Mouse (Mus musculus) neural tube, embryonic 12.5 days (tissue): ENCODE results near the gene Rdx. TPM values are rescaled to one million over a fixed set of nuclear protein-coding genes. Genes with fewer than 3 reads are reported as not detected.

Source experiments
- ATAC-seq: fragments of 200-750 bp; cut with Nextera tagmentation; 2 replicates; pipeline ENCODE4 v1.8.0; 2017; ENCODE audit warnings: low read depth, mild to moderate bottlenecking, moderate TSS enrichment, moderate library complexity; ENCODE audit not compliant: low FRiP score
- H3K27ac ChIP-seq: fragments of 300-500 bp; sonication (generic); 2 replicates; pipeline ENCODE4 v1.5.1; 2016
- H3K27me3 ChIP-seq: fragments of 300-500 bp; sonication (generic); replicated peaks from 2 replicates; pipeline ENCODE4 v1.6.1; 2016; ENCODE audit warnings: mild to moderate bottlenecking
- H3K36me3 ChIP-seq: fragments of 300-500 bp; sonication (generic); 2 replicates; pipeline ENCODE4 v1.6.1; 2016; ENCODE audit warnings: mild to moderate bottlenecking
- H3K4me1 ChIP-seq: fragments of 300-500 bp; sonication (generic); 2 replicates; pipeline ENCODE4 v1.6.1; 2016
- H3K4me2 ChIP-seq: fragments of 300-500 bp; sonication (generic); replicated peaks from 2 replicates; pipeline ENCODE4 v1.6.1; 2016; ENCODE audit warnings: mild to moderate bottlenecking
- H3K4me3 ChIP-seq: fragments of 300-500 bp; sonication (generic); 2 replicates; pipeline ENCODE4 v1.5.1; 2016
- H3K9ac ChIP-seq: fragments of 300-500 bp; sonication (generic); 2 replicates; pipeline ENCODE4 v1.6.1; 2016; ENCODE audit warnings: mild to moderate bottlenecking
- H3K9me3 ChIP-seq: fragments of 300-500 bp; sonication (generic); 2 replicates; pipeline ENCODE4 v1.6.1; 2016; ENCODE audit warnings: mild to moderate bottlenecking
- whole genome bisulfite sequencing: fragments of 180-500 bp; shearing (Covaris S2); methylation state at CpG from one replicate; pipeline ENCODE4 v1.1.7; 2016; 5-methylcytosine and 5-hydroxymethylcytosine counted together
- polyA plus RNA-seq: library from polyadenylated mRNA; unstranded; fragments of >200 nt; fragmentation: Nextera tagmentation; extraction: Ambion mirVana; gene quantifications from 2 replicates; pipeline ENCODE4 v1.2.1, GENCODE M21; 2016

The Rdx gene
- polyA plus RNA-seq, 1 experiment from 2014 or later = 133 TPM

GRCm38 (mm10) chr9:52097386-52097785, 50.4 kb downstream of the Rdx start:
- no peak overlapping the region for H3K4me3 ChIP-seq
- H3K27ac ChIP-seq = no peak overlapping the region
- H3K9ac ChIP-seq = no peak overlapping the region
- H3K4me2 ChIP-seq = no peak overlapping the region
- H3K36me3 ChIP-seq = no peaks in the 10 kb centered on the region
- no peaks in the 10 kb centered on the region for H3K9me3 ChIP-seq
- no peaks in the 10 kb centered on the region for H3K4me1 ChIP-seq
- WGBS = 35% methylated on average over 1 of the region's 1 CpGs
- no peak for ATAC-seq
- no peaks in the 10 kb centered on the region for H3K27me3 ChIP-seq

- no peaks in the 10 kb centered on the region for H3K36me3 ChIP-seq
- H3K27ac ChIP-seq = no peak overlapping the region
- H3K9ac ChIP-seq = no peak overlapping the region
- H3K4me1 ChIP-seq = no peaks in the 10 kb centered on the region
- no peaks in the 10 kb centered on the region for H3K27me3 ChIP-seq
- no peak overlapping the region for H3K4me2 ChIP-seq
- WGBS = 3% methylated on average over 7 of the region's 7 CpGs
- H3K4me3 ChIP-seq = no peak overlapping the region
- ATAC-seq = peak; percentile 77; the same call in 1 of the 2 replicates
- no peaks in the 10 kb centered on the region for H3K9me3 ChIP-seq
Measured at GRCm38 (mm10) chr9:52098600-52098999, 51.6 kb downstream of the Rdx start.

- H3K4me3 ChIP-seq = no peak overlapping the region
- H3K27me3 ChIP-seq = no peaks in the 10 kb centered on the region
- no peak overlapping the region for H3K4me2 ChIP-seq
- no peak for ATAC-seq
- no peaks in the 10 kb centered on the region for H3K4me1 ChIP-seq
- H3K36me3 ChIP-seq = no peaks in the 10 kb centered on the region
- WGBS = 90% methylated on average over 14 of the region's 14 CpGs
- H3K9me3 ChIP-seq = no peaks in the 10 kb centered on the region
- H3K27ac ChIP-seq = no peak overlapping the region
- no peak overlapping the region for H3K9ac ChIP-seq
Measured at GRCm38 (mm10) chr9:52100426-52100825, 53.5 kb downstream of the Rdx start.

- Histone ChIP-seq H3K27ac (no peak overlapping the region), H3K4me2 (no peak overlapping the region), H3K4me1 (no peaks in the 10 kb centered on the region), H3K27me3 (no peaks in the 10 kb centered on the region), H3K9ac (no peak overlapping the region), H3K36me3 (no peaks in the 10 kb centered on the region), H3K9me3 (no peaks in the 10 kb centered on the region), H3K4me3 (no peak overlapping the region)
- no peak for ATAC-seq
- WGBS = 76% methylated on average over 13 of the region's 13 CpGs
Measured at GRCm38 (mm10) chr9:52102060-52102844, 55.3 kb downstream of the Rdx start.

- ATAC-seq = no peak
- H3K4me3 ChIP-seq = no peak overlapping the region
- H3K27ac ChIP-seq = no peak overlapping the region
- no peaks in the 10 kb centered on the region for H3K36me3 ChIP-seq
- H3K4me2 ChIP-seq = no peak overlapping the region
- H3K9ac ChIP-seq = no peak overlapping the region
- 83% methylated on average over 9 of the region's 9 CpGs for WGBS
- H3K4me1 ChIP-seq = no peaks in the 10 kb centered on the region
- no peaks in the 10 kb centered on the region for H3K9me3 ChIP-seq
- H3K27me3 ChIP-seq = no peaks in the 10 kb centered on the region
Measured at GRCm38 (mm10) chr9:52103448-52104224, 56.7 kb downstream of the Rdx start.

- no peaks in the 10 kb centered on the region for H3K4me1 ChIP-seq
- H3K36me3 ChIP-seq = no peaks in the 10 kb centered on the region
- no peaks in the 10 kb centered on the region for H3K27me3 ChIP-seq
- H3K27ac ChIP-seq = no peak overlapping the region
- H3K4me3 ChIP-seq = no peak overlapping the region
- H3K9me3 ChIP-seq = no peaks in the 10 kb centered on the region
- no peak overlapping the region for H3K9ac ChIP-seq
- WGBS = 86% methylated on average over 8 of the region's 8 CpGs
- no peak for ATAC-seq
- no peak overlapping the region for H3K4me2 ChIP-seq
Measured at GRCm38 (mm10) chr9:52104225-52104615, 57.2 kb downstream of the Rdx start.

GRCm38 (mm10) chr9:52105423-52105822, 58.5 kb downstream of the Rdx start:
- Histone ChIP-seq H3K27me3 (no peaks in the 10 kb centered on the region), H3K36me3 (peaks cover 2% of the 10 kb centered on the region; the same call in 1 of the 2 replicates), H3K9ac (no peak overlapping the region), H3K9me3 (no peaks in the 10 kb centered on the region), H3K27ac (no peak overlapping the region), H3K4me1 (no peaks in the 10 kb centered on the region), H3K4me3 (no peak overlapping the region), H3K4me2 (no peak overlapping the region)
- ATAC-seq = no peak
- 83% methylated on average over 6 of the region's 6 CpGs for WGBS

- Histone ChIP-seq H3K27ac (no peak overlapping the region), H3K4me2 (no peak overlapping the region), H3K4me1 (no peaks in the 10 kb centered on the region), H3K4me3 (no peak overlapping the region), H3K9ac (no peak overlapping the region), H3K9me3 (no peaks in the 10 kb centered on the region), H3K36me3 (peaks cover 3% of the 10 kb centered on the region; the same call in 1 of the 2 replicates), H3K27me3 (no peaks in the 10 kb centered on the region)
- ATAC-seq = no peak
- WGBS = 90% methylated on average over 3 of the region's 3 CpGs
Measured at GRCm38 (mm10) chr9:52107161-52107560, 60.2 kb downstream of the Rdx start.

GRCm38 (mm10) chr9:52110738-52111137, 63.8 kb downstream of the Rdx start:
- Histone ChIP-seq H3K9me3 (no peaks in the 10 kb centered on the region), H3K4me1 (no peaks in the 10 kb centered on the region), H3K4me3 (no peak overlapping the region), H3K4me2 (no peak overlapping the region), H3K9ac (no peak overlapping the region), H3K27ac (no peak overlapping the region), H3K27me3 (no peaks in the 10 kb centered on the region), H3K36me3 (peaks cover 14% of the 10 kb centered on the region)
- ATAC-seq = no peak
- WGBS = 85% methylated on average over 3 of the region's 3 CpGs

GRCm38 (mm10) chr9:52113091-52113490, 66.1 kb downstream of the Rdx start:
- no peak overlapping the region for H3K27ac ChIP-seq
- 87% methylated on average over 5 of the region's 5 CpGs for WGBS
- no peaks in the 10 kb centered on the region for H3K27me3 ChIP-seq
- H3K9me3 ChIP-seq = no peaks in the 10 kb centered on the region
- no peaks in the 10 kb centered on the region for H3K4me1 ChIP-seq
- peaks cover 31% of the 10 kb centered on the region for H3K36me3 ChIP-seq
- no peak overlapping the region for H3K4me3 ChIP-seq
- ATAC-seq = no peak
- H3K4me2 ChIP-seq = no peak overlapping the region
- no peak overlapping the region for H3K9ac ChIP-seq

GRCm38 (mm10) chr9:52119212-52119611, 72.2 kb downstream of the Rdx start:
- H3K36me3 ChIP-seq = peaks cover 46% of the 10 kb centered on the region
- no peak overlapping the region for H3K27ac ChIP-seq
- WGBS = 93% methylated on average over 4 of the region's 4 CpGs
- no peaks in the 10 kb centered on the region for H3K4me1 ChIP-seq
- H3K4me2 ChIP-seq = no peak overlapping the region
- no peaks in the 10 kb centered on the region for H3K9me3 ChIP-seq
- H3K9ac ChIP-seq = no peak overlapping the region
- H3K4me3 ChIP-seq = no peak overlapping the region
- ATAC-seq = no peak
- no peaks in the 10 kb centered on the region for H3K27me3 ChIP-seq

- Histone ChIP-seq H3K9ac (no peak overlapping the region), H3K4me1 (no peaks in the 10 kb centered on the region), H3K27me3 (no peaks in the 10 kb centered on the region), H3K4me2 (no peak overlapping the region), H3K27ac (no peak overlapping the region), H3K4me3 (no peak overlapping the region), H3K36me3 (peaks cover 17% of the 10 kb centered on the region), H3K9me3 (no peaks in the 10 kb centered on the region)
- WGBS = 89% methylated on average over 6 of the region's 6 CpGs
- no peak for ATAC-seq
Measured at GRCm38 (mm10) chr9:52125225-52125624, 78.3 kb downstream of the Rdx start.
